Mouse (Mus musculus) CD4-positive, CD25-positive, alpha-beta regulatory T cell, adult 4 months (primary cell): Measurements from ENCODE around the gene Foxp1. TPM values are rescaled to one million over a fixed set of nuclear protein-coding genes. Genes with fewer than 3 reads are reported as not detected.

ENCODE experiments used
- ATAC-seq: one replicate; pipeline ENCODE4 v1.8.0; 2017
- polyA plus RNA-seq, 2 experiments: library from polyadenylated mRNA; unstranded; fragments of 100-300 nt; shearing (Covaris generic); gene quantifications; one replicate each; pipeline ENCODE4 v1.2.1; 2017

Foxp1 gene
- polyA plus RNA-seq, 2 experiments from 2014 or later: 275 to 341 TPM

DNA sequence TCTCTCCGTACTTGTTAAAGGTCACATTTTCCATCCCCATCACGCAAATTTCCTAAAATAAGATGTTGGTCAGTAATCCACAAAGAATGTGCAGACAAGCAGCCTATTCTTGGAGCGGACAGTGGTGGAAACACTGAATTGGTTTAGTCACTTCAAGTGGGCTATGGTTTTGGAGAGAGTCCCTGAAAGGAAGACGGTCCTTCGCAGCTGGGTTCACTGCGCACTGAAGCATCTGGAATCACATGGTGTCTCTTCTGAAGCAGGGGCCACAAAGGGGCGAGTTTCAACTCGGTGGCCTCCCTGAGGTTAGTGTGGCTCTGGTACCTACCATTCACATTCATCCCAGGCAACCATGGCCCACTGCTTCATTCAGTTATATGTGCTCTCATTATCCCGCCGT is 588.1 kb downstream of the Foxp1 start:
- no peak for ATAC-seq

DNA sequence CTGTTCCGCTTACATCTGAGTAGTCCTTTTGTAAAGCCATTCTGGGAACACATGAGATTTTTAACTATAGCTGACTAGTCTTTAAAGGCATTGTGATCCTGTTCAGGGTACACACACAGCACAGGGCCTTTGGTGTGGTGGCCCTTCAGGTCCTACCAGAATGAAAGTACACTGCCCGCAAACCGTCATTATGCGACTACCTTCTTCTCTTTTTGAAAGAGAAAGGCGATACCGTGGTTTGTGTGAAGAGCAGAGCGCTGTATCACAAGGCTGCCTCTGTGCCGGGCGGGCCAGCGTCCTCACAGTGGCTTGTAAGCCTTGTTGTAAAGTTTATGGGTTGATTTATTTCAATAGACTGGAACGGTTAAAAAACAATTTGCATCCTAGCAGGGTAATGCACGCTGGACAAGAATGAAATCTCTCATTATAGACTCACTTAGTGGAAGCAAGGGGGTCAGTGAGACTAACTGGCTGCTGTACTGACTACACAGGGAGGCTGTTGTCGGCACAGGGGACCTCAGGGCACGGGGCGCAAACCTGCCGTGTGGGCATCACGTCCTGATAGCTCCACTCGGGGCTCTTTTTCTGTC is 589.3 kb downstream of the Foxp1 start:
- ATAC-seq: no peak

DNA sequence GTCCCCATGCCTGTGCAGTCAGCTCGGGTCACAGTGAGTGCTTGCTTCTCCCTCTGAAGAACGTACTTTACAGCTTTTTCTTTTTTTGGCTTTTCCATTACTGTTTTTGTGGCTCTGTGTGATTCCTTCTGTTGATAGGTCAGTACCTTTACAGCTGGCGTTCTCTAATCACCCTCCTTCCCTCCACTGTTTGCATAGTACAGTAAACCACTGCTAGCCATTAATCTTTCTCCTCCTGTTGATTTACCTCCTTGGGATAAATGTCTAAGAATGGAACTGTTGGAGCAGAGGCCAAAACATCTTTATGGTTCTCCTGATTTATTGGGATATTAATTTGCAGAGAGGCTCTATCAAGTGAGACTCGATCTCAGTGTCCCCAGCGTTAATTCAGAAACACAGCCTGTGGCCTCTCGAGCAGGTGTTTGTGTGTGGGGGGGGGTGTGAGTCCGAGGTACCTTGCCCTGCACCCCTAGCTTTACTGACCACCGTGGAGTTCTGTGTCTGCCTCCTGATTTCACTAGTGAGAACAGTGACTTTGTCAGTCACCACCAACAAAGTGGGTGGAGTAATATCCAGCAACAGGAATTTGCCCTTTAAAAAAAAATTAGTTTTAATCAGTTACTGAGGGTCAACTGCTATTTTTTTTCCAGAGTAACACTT is 590.5 kb downstream of the Foxp1 start:
- no peak for ATAC-seq

DNA sequence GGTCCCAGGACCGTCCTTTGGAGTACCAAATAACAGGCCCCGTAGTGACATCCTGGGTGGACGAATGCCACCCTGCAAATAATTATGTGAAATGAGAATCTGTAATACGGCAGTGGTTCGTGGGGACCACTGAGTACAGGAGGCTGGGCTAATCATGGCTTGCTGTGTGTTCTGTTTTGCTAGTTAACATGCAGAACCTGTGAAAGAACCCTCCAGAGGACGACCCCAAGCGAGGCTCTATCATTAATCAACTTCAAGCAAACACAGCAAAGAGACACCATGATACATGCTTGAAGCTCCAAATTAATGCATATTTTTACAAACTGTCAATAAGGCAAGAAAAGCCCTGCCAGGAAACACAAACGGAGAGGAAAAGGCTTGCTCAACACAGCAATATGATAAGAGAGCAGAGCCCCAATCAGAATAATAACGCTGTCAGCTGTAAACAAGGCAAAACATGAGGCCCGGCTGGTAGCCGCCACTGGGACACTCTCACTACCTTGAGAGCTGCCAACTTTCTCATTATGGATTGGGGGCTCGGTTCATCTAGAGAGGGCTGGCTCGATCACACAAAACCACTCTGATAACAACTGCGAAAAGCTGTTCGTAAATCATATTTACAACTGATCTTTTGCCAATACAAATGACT is 591.7 kb downstream of the Foxp1 start:
- ATAC-seq: no peak

DNA sequence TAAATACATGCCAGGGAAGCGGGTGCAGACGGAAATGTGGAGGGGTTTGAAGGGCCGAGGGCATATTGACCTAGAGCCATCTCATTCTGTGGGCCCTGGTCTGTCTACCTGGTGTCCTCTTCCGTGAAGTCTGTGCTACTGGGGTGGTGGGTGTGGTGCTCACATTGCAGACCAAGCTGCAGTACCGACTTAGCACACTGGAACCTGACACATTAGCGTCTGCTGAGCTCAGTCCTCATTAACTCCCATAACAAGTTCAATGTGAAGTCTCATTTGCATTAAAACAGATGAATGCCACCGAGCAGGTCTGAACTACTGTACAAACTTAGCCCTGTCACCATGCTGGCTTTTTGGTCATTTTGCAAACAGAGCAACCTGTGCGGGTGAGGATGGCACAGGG is 594.2 kb downstream of the Foxp1 start:
- no peak for ATAC-seq

DNA sequence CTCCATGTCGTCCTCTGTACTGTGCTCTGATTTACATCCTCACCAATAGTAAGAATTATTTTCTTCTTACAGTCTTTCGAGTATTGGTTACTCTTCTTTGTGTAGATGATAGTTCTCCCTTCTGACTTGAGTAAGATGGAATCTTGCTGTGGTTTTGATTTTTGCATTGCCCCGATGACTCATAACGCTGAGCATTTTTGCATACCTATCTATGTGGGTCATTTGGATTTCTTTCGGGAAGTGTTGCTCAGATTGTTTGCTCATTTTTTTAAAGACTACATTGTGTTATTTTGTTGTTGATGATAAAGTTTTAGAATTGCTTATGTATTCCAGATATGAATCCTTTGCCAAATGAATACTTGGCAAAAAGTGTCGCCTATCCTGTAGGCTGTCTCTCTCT is 621.3 kb downstream of the Foxp1 start:
- ATAC-seq: no peak

DNA sequence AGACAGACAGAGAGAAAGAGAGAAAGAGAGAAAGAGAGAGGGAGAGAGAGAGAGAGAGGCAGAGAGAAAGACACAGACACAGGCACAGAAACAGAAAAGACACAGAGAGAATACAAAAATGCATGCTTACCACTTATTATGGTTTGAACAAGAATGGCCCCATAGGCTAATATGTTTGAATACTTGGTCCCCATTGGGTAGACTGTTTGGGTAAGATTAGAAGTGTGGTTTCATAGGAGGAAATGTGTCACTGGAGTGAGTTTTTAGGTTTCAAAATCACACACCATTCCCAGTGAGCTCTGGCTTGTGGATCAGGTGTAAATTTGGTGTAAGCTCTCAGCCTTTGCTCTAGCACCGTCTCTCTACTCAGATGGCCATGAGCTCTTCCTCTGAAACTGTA is 644.3 kb downstream of the Foxp1 start:
- no peak for ATAC-seq

DNA sequence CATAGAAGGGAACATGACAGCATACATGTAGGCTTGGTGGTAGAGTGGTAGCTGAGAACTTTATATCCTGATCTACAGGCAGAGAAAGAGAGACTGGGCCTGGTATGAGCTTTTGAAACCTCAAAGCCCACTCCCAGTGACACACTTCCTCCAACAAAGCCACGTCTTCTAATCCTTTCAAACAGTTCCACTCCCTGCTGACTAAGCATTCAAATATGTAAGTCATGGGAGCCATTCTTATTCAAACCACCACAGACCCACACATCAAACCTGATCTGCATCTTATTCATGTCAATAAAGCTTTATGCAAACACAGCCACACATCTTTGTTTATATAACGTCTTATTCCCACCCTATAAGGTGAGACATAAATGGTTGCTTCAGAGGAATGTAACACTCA is 646.1 kb downstream of the Foxp1 start:
- ATAC-seq: no peak

Other genes starting within 250 kb of the Foxp1 start
- gene Eif4e3, start 144.1 kb upstream of the Foxp1 start, polyA plus RNA-seq: 10 to 100 TPM; 27.0 TPM
- 10 to 100 TPM; 19.5 to 26.0 TPM for gene Gm20696, start 144.1 kb upstream of the Foxp1 start, polyA plus RNA-seq
- not detected for gene Gpr27, start 170.0 kb upstream of the Foxp1 start, polyA plus RNA-seq
- not detected for gene Prok2, start 203.7 kb upstream of the Foxp1 start, polyA plus RNA-seq